Mouse (Mus musculus): ENCODE results near the gene Nrp1. TPM values are rescaled to one million over a fixed set of nuclear protein-coding genes. Genes with fewer than 3 reads are reported as not detected.

Nrp1 gene
- total RNA-seq, 1 experiment, result 21.3 TPM

GRCm38 (mm10) chr8:128352821-128353220 lies 5.6 kb upstream of the Nrp1 start:
- Histone ChIP-seq H3K4me3 (ENCODE audit: insufficient read depth in 1 of 2, low read depth in 1 of 2, low read length in 2 of 2, poor library complexity in 1 of 2, severe bottlenecking in 1 of 2) (no peak overlapping the region), H3K36me3 (ENCODE audit: control insufficient read depth, insufficient read depth, low read length, poor library complexity, severe bottlenecking) (no peaks in the 10 kb centered on the region), H3K27ac (ENCODE audit: insufficient read depth, low read depth, low read length, poor library complexity, severe bottlenecking) (no peak overlapping the region), H3K9ac (ENCODE audit: insufficient read depth, low read depth, low read length, poor library complexity, severe bottlenecking) (no peak overlapping the region), H3K4me1 (ENCODE audit: control insufficient read depth in 2 of 2, insufficient read depth in 2 of 2, low read length in 2 of 2, poor library complexity in 1 of 2) (peaks cover 0 to 2% of the 10 kb centered on the region in 2 experiments; a peak in 2 of 4 replicates), H3K9me3 (ENCODE audit: control insufficient read depth, insufficient read depth, low read depth, low read length) (no peaks in the 10 kb centered on the region)
- TF ChIP-seq ZNF384 (IDR thresholded peaks at IDR 0.05; ENCODE audit: low read depth, low read length) (no peak), ZC3H11A (IDR thresholded peaks at IDR 0.05; ENCODE audit: borderline replicate concordance, low read depth, low read length) (no peak), MAFK (IDR thresholded peaks at IDR 0.05; ENCODE audit: insufficient read depth, low read depth, low read length) (no peak), CHD2 (IDR thresholded peaks at IDR 0.05; ENCODE audit: low read depth, low read length) (no peak), HCFC1 (IDR thresholded peaks at IDR 0.05; ENCODE audit: borderline replicate concordance, insufficient read depth, low read length) (no peak)
- in situ Hi-C loops (cut with MboI; ENCODE audit: low sequenced_read_pairs in 2 of 2, unreplicated experiment in 2 of 2), result loop anchor here in 1 of 2 experiments (25.0 kb wide), 1 partner anchor 1016 kb away; no protein-coding TSS in a partner anchor
- DNase-seq (ENCODE audit: low read depth, low spot score), result no peak

DNA sequence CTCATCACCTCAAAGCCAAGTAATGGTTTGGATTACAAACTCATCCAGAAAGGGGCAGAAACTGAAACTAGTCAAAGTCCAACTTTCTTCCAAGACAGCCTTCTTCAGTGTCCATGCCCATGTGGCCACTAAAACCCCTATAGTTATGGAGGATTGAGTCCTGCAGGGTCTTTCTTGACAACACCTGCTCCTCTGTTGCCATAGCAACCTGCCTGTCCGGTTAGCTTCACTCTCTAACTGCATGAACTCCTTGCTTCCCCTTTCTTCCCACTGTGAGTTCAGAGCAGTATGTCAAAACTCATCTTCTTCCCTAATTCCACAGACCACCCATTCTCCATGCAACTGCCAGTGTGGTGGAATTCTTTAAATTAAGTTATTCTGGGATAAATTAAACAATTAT lies 4.4 kb upstream of the Nrp1 start:
- Histone ChIP-seq H3K9me3 (ENCODE audit: control insufficient read depth, insufficient read depth, low read depth, low read length) (no peaks in the 10 kb centered on the region), H3K9ac (ENCODE audit: insufficient read depth, low read depth, low read length, poor library complexity, severe bottlenecking) (no peak overlapping the region), H3K27ac (ENCODE audit: insufficient read depth, low read depth, low read length, poor library complexity, severe bottlenecking) (no peak overlapping the region), H3K36me3 (ENCODE audit: control insufficient read depth, insufficient read depth, low read length, poor library complexity, severe bottlenecking) (no peaks in the 10 kb centered on the region), H3K4me3 (ENCODE audit: insufficient read depth in 1 of 2, low read depth in 1 of 2, low read length in 2 of 2, poor library complexity in 1 of 2, severe bottlenecking in 1 of 2) (no peak overlapping the region), H3K4me1 (ENCODE audit: control insufficient read depth in 2 of 2, insufficient read depth in 2 of 2, low read length in 2 of 2, poor library complexity in 1 of 2) (peaks cover 0 to 5% of the 10 kb centered on the region in 2 experiments; a peak in 2 of 4 replicates)
- TF ChIP-seq ZNF384 (IDR thresholded peaks at IDR 0.05; ENCODE audit: low read depth, low read length), result no peak
- no peak for TF ChIP-seq CHD2 (IDR thresholded peaks at IDR 0.05; ENCODE audit: low read depth, low read length)
- no peak for TF ChIP-seq ZC3H11A (IDR thresholded peaks at IDR 0.05; ENCODE audit: borderline replicate concordance, low read depth, low read length)
- TF ChIP-seq HCFC1 (IDR thresholded peaks at IDR 0.05; ENCODE audit: borderline replicate concordance, insufficient read depth, low read length), result no peak
- TF ChIP-seq MAFK (IDR thresholded peaks at IDR 0.05; ENCODE audit: insufficient read depth, low read depth, low read length), result no peak
- in situ Hi-C loops (cut with MboI; ENCODE audit: low sequenced_read_pairs in 2 of 2, unreplicated experiment in 2 of 2), result loop anchor here in 1 of 2 experiments (25.0 kb wide), 1 partner anchor 1017 kb away; no protein-coding TSS in a partner anchor
- DNase-seq (ENCODE audit: low read depth, low spot score), result no peak

- Histone ChIP-seq H3K9ac (ENCODE audit: insufficient read depth, low read depth, low read length, poor library complexity, severe bottlenecking) (no peak overlapping the region), H3K4me1 (ENCODE audit: control insufficient read depth in 2 of 2, insufficient read depth in 2 of 2, low read length in 2 of 2, poor library complexity in 1 of 2) (peaks cover 0 to 5% of the 10 kb centered on the region in 2 experiments; a peak in 2 of 4 replicates)
- in situ Hi-C loops (cut with MboI; ENCODE audit: low sequenced_read_pairs in 2 of 2, unreplicated experiment in 2 of 2), result loop anchor here in 1 of 2 experiments (25.0 kb wide), 1 partner anchor 1018 kb away; no protein-coding TSS in a partner anchor
These were observed 3.3 kb upstream of the Nrp1 start for GRCm38 (mm10) chr8:128355091-128355490.

GRCm38 (mm10) chr8:128356170-128356569 lies 2.2 kb upstream of the Nrp1 start:
- H3K36me3 ChIP-seq (ENCODE audit: control insufficient read depth, insufficient read depth, low read length, poor library complexity, severe bottlenecking), result no peaks in the 10 kb centered on the region
- H3K4me3 ChIP-seq (ENCODE audit: insufficient read depth in 1 of 2, low read depth in 1 of 2, low read length in 2 of 2, poor library complexity in 1 of 2, severe bottlenecking in 1 of 2), result no peak overlapping the region
- no peak overlapping the region for H3K9ac ChIP-seq (ENCODE audit: insufficient read depth, low read depth, low read length, poor library complexity, severe bottlenecking)
- H3K27ac ChIP-seq (ENCODE audit: insufficient read depth, low read depth, low read length, poor library complexity, severe bottlenecking), result no peak overlapping the region
- no peak for DNase-seq (ENCODE audit: low read depth, low spot score)
- H3K4me1 ChIP-seq (ENCODE audit: control insufficient read depth in 2 of 2, insufficient read depth in 2 of 2, low read length in 2 of 2, poor library complexity in 1 of 2), result peaks cover 0 to 5% of the 10 kb centered on the region in 2 experiments; a peak in 2 of 4 replicates
- H3K9me3 ChIP-seq (ENCODE audit: control insufficient read depth, insufficient read depth, low read depth, low read length), result no peaks in the 10 kb centered on the region
- TF ChIP-seq MAFK (IDR thresholded peaks at IDR 0.05; ENCODE audit: insufficient read depth, low read depth, low read length) (no peak), ZC3H11A (IDR thresholded peaks at IDR 0.05; ENCODE audit: borderline replicate concordance, low read depth, low read length) (no peak), ZNF384 (IDR thresholded peaks at IDR 0.05; ENCODE audit: low read depth, low read length) (no peak), HCFC1 (IDR thresholded peaks at IDR 0.05; ENCODE audit: borderline replicate concordance, insufficient read depth, low read length) (no peak), CHD2 (IDR thresholded peaks at IDR 0.05; ENCODE audit: low read depth, low read length) (no peak)
- in situ Hi-C loops (cut with MboI; ENCODE audit: low sequenced_read_pairs in 2 of 2, unreplicated experiment in 2 of 2), result loop anchor here in 1 of 2 experiments (25.0 kb wide), 1 partner anchor 1019 kb away; no protein-coding TSS in a partner anchor

More at GRCm38 (mm10) chr8:128355091-128355490, 3.3 kb upstream of the Nrp1 start:
- no peaks in the 10 kb centered on the region for H3K36me3 ChIP-seq (ENCODE audit: control insufficient read depth, insufficient read depth, low read length, poor library complexity, severe bottlenecking)
- no peaks in the 10 kb centered on the region for H3K9me3 ChIP-seq (ENCODE audit: control insufficient read depth, insufficient read depth, low read depth, low read length)
- no peak for DNase-seq (ENCODE audit: low read depth, low spot score)
- TF ChIP-seq MAFK (IDR thresholded peaks at IDR 0.05; ENCODE audit: insufficient read depth, low read depth, low read length), result no peak
- no peak for TF ChIP-seq ZC3H11A (IDR thresholded peaks at IDR 0.05; ENCODE audit: borderline replicate concordance, low read depth, low read length)
- H3K27ac ChIP-seq (ENCODE audit: insufficient read depth, low read depth, low read length, poor library complexity, severe bottlenecking), result no peak overlapping the region
- no peak overlapping the region for H3K4me3 ChIP-seq (ENCODE audit: insufficient read depth in 1 of 2, low read depth in 1 of 2, low read length in 2 of 2, poor library complexity in 1 of 2, severe bottlenecking in 1 of 2)
